Mouse (Mus musculus) B cell, adult 2 months (primary cell): ENCODE measurements around the gene Ecm1.
A peak's percentile ranks its signal among the peaks of the same experiment; 100 is the strongest.

Experiments
- DNase-seq, 2 experiments: peaks; one replicate each; pipeline ENCODE4 v3.0.0; 2022

Ecm1 gene

GRCm38 (mm10) chr3:95689171-95689915, 50.0 kb downstream of the Ecm1 start:
- no peak for DNase-seq

GRCm38 (mm10) chr3:95687524-95688421, 51.6 kb downstream of the Ecm1 start, which contains the start of gene Adamtsl4:
TSS of gene Adamtsl4 (minus strand) at chr3:95687917.
- DNase-seq = peak; percentile 72 to 74

- DNase-seq = no peak
These were observed 52.2 kb downstream of the Ecm1 start for GRCm38 (mm10) chr3:95687168-95687523.

DNA sequence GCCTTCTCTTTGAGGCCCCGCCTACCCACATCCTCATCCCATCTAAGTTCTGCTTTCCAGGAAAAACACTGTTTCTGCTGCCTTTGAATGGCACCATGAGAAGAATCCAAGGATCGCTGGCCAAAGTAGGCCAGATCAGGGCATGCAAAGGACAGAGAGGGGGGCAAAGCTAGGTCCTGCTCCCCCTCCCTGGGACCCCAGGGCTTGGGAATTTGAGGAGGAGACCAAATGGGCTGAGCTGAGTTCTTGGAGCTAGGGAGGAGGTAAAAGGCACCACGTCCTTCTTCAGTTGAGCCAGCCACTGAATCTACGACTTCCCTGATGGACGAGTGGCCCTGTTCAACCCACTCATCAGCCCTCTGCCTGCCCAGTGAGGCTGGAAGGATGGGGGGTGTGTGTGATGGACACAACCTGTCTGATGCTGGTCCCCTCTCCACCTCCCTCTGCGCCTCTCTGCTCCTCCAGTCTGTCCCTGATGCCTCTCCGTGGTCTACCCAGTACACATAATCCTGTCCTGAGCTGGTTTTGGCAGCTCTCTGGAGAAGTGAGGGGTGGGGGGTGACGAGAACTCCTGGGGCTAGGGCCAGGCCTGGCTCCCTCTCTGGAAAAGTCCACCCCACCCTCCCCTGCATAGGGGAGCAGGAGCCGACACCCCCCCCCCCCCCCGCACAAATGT, 52.7 kb downstream of the Ecm1 start:
- no peak for DNase-seq

DNA sequence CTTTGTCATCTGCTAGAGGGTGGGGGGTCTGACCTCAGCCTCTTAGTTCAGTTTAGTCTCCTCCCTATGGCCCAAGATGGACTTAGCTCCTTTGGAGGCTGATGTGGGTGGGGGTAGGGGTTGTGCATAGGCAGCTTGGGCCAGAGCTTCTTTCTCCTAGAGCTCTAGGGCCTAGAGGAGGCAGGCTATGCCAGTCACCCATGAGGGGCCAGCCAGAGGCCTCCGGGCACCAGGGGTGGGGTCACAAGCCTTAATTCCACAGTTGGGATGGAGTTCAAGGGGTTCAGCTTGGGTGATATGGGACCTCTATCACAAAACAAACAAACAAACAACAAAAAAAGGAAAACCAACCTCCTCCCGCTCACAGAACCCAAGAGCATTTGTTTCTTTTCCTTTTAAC, 53.7 kb downstream of the Ecm1 start:
- DNase-seq = no peak

DNA sequence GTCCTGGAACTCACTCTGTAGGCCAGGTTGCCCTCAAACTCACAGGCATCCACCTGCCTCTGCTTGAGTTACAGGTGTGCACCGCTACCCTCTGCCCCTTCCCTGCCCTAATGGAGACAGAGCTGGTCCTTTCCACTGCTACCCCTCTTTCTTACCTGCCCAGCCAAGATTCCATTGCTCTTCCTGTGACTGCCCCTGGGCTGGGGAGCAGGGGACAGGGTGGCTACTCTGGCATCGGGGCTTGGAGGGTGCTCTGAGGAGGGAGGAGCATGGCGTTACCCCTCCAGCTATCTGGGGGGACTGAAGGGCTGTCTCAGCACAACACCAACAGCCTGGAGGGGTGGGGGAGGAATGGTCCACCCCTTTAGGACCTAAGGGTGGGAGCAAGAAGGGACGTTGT, 54.1 kb downstream of the Ecm1 start:
- DNase-seq = no peak

GRCm38 (mm10) chr3:95684846-95685245, 54.5 kb downstream of the Ecm1 start:
- no peak for DNase-seq
